Mouse (Mus musculus): Measurements from ENCODE around the gene Fam71a. TPM values are rescaled to one million over a fixed set of nuclear protein-coding genes. Genes with fewer than 3 reads are reported as not detected.

Fam71a gene
- polyA plus RNA-seq, 1 experiment = not detected

DNA sequence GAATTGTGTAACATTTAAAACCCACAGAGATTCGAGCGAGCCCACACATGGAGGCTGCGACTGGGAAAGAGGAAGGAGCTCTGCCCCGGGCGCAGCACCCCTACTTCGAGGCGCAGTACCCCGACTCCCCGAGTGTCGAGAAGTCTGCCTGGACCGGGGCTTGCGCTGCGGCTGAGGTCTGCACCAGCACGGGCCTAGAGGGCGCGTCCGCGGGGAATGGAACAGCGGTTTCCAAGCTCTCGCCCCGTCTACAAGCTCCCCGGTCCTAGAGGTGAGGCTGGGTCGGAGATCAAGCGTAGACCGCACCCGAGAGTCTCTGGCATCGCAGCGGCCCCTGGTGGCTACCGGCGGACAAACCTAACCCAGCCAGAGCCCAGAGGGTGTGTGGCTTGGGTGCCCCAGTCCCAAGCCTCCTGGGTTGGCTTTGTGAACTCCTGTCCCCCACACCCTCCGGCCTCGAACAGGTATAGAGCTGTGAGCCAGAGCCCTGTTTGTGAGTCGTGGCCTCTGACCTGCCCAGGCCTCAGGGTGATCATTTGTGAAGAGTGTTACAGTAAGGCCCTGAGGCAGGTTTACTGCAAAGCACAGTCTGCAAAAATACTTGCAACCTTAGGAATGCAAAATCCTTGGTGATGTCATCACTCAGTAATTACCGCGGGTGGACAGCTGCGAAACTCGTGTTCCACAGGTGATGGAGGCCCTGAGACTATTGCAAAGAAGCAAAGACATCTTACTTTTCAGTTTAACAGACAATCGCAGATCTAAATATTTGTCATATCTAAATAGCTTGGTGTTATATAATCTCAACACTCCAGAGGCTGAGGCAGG, 38.6 kb downstream of the Fam71a start:
- TF ChIP-seq USF1 (IDR thresholded peaks at IDR 0.05; ENCODE audit: low read depth) = no peak
- TF ChIP-seq CTCF (IDR thresholded peaks at IDR 0.05; ENCODE audit: control insufficient read depth, insufficient read depth, insufficient read length) = peak; percentile 46
- peak; percentile 14 for TF ChIP-seq MYOD1 (IDR thresholded peaks at IDR 0.05; ENCODE audit: control insufficient read depth, insufficient read length, low read depth)
- TF ChIP-seq MYOG (IDR thresholded peaks at IDR 0.05; ENCODE audit: control insufficient read depth, extremely low read depth, insufficient read length) = no peak
- H3K4me3 ChIP-seq (ENCODE audit: insufficient read depth, poor library complexity, severe bottlenecking) = no peak overlapping the region
- H3K27me3 ChIP-seq (ENCODE audit: control insufficient read depth, insufficient read depth, insufficient read length) = no peaks in the 10 kb centered on the region

DNA sequence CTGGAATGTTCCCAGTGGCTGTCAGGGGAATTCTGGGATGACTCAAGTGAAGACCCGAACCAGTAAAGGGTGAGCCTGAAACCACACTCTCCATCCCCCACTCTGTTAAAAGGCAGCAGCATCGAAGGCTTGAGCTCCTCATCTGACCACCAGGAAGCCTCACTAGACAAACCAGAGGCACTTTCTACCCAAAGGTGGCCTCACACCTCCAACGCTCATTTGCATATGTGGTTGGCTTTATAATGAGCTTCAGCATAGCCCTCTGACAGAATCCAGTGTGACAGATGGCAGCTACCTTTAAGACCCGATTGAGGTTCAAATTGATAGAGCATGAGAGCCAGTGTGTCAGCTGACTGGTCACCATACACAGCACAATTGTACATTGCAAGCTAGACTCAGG, 40.3 kb downstream of the Fam71a start:
- no peak overlapping the region for H3K4me3 ChIP-seq (ENCODE audit: insufficient read depth, poor library complexity, severe bottlenecking)
- no peaks in the 10 kb centered on the region for H3K36me3 ChIP-seq (ENCODE audit: control insufficient read depth, insufficient read depth)
- no peaks in the 10 kb centered on the region for H3K79me2 ChIP-seq (ENCODE audit: control insufficient read depth, insufficient read depth)
- TF ChIP-seq CTCF (IDR thresholded peaks at IDR 0.05; ENCODE audit: control insufficient read depth, insufficient read depth, insufficient read length) = no peak
- TF ChIP-seq MAX (IDR thresholded peaks at IDR 0.05) = no peak
- no peak for TF ChIP-seq MYOD1 (IDR thresholded peaks at IDR 0.05; ENCODE audit: control insufficient read depth, insufficient read length, low read depth)
- TF ChIP-seq CEBPB (IDR thresholded peaks at IDR 0.05; ENCODE audit: low read depth) = no peak
- TF ChIP-seq USF1 (IDR thresholded peaks at IDR 0.05; ENCODE audit: low read depth) = no peak
- TF ChIP-seq FOSL1 (IDR thresholded peaks at IDR 0.05; ENCODE audit: insufficient read depth, low read length, poor library complexity, severe bottlenecking) = no peak
- no peak for TF ChIP-seq MYOG (IDR thresholded peaks at IDR 0.05; ENCODE audit: control insufficient read depth, extremely low read depth, insufficient read length)
- no peaks in the 10 kb centered on the region for H3K27me3 ChIP-seq (ENCODE audit: control insufficient read depth, insufficient read depth, insufficient read length)
- no peak overlapping the region for H3ac ChIP-seq (ENCODE audit: control insufficient read depth, insufficient read length, low read depth)
- H3K79me3 ChIP-seq (ENCODE audit: low read depth) = no peaks in the 10 kb centered on the region

More for the DNA sequence above, 38.6 kb downstream of the Fam71a start:
- Histone ChIP-seq H3K36me3 (ENCODE audit: control insufficient read depth, insufficient read depth) (no peaks in the 10 kb centered on the region), H3K79me3 (ENCODE audit: low read depth) (no peaks in the 10 kb centered on the region), H3ac (ENCODE audit: control insufficient read depth, insufficient read length, low read depth) (no peak overlapping the region), H3K79me2 (ENCODE audit: control insufficient read depth, insufficient read depth) (no peaks in the 10 kb centered on the region)

DNA sequence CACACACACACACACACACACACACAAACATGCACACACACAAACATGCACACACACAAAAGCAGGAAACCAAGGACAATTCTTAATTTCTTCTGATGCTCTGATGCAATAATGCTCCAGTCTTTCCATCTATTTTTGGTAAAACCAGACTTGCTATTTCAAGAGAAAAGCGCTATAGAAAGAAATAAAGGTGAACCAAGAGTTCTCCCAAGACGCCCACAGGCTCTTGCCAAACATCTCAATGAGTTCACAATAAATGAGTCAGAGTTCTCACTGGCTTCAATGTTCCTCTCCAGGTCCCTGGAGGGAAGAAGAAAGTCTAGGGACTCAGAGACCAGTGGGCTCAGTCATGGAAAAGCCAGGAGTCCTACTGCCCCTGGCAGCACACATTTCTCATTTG, 40.9 kb downstream of the Fam71a start:
- H3ac ChIP-seq (ENCODE audit: control insufficient read depth, insufficient read length, low read depth) = no peak overlapping the region
- no peaks in the 10 kb centered on the region for H3K36me3 ChIP-seq (ENCODE audit: control insufficient read depth, insufficient read depth)
- no peak overlapping the region for H3K4me3 ChIP-seq (ENCODE audit: insufficient read depth, poor library complexity, severe bottlenecking)
- H3K79me3 ChIP-seq (ENCODE audit: low read depth) = no peaks in the 10 kb centered on the region
- TF ChIP-seq FOSL1 (IDR thresholded peaks at IDR 0.05; ENCODE audit: insufficient read depth, low read length, poor library complexity, severe bottlenecking) (no peak), CEBPB (IDR thresholded peaks at IDR 0.05; ENCODE audit: low read depth) (peak; percentile 0)
- H3K27me3 ChIP-seq (ENCODE audit: control insufficient read depth, insufficient read depth, insufficient read length) = no peaks in the 10 kb centered on the region
- H3K79me2 ChIP-seq (ENCODE audit: control insufficient read depth, insufficient read depth) = no peaks in the 10 kb centered on the region

DNA sequence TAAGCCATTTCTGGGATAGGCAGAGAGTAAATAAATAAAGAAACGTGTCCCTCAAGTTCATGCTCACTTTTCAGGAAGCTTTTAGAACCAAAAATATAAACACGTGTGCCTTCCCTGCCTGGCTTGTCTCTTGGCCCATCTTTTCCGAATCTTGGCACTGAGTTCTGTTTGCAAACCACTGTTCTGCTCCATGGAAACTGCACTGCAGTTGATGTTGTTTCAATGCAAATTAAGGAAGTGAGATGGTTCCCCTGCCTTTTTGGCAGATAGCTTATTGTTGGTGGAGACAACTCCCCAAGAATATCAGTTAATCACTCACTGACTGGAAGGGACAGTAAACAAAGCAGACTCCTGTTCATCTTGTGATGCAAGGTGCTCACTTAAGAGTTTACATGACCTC, 41.9 kb downstream of the Fam71a start:
- TF ChIP-seq MYOG (IDR thresholded peaks at IDR 0.05; ENCODE audit: control insufficient read depth, extremely low read depth, insufficient read length) (no peak), MAX (IDR thresholded peaks at IDR 0.05) (no peak), FOSL1 (IDR thresholded peaks at IDR 0.05; ENCODE audit: insufficient read depth, low read length, poor library complexity, severe bottlenecking) (no peak), MYOD1 (IDR thresholded peaks at IDR 0.05; ENCODE audit: control insufficient read depth, insufficient read length, low read depth) (no peak), CTCF (IDR thresholded peaks at IDR 0.05; ENCODE audit: control insufficient read depth, insufficient read depth, insufficient read length) (no peak), USF1 (IDR thresholded peaks at IDR 0.05; ENCODE audit: low read depth) (no peak), CEBPB (IDR thresholded peaks at IDR 0.05; ENCODE audit: low read depth) (no peak)
- H3K4me3 ChIP-seq (ENCODE audit: insufficient read depth, poor library complexity, severe bottlenecking) = no peak overlapping the region
- no peaks in the 10 kb centered on the region for H3K79me2 ChIP-seq (ENCODE audit: control insufficient read depth, insufficient read depth)
- no peaks in the 10 kb centered on the region for H3K36me3 ChIP-seq (ENCODE audit: control insufficient read depth, insufficient read depth)
- no peaks in the 10 kb centered on the region for H3K79me3 ChIP-seq (ENCODE audit: low read depth)
- no peaks in the 10 kb centered on the region for H3K27me3 ChIP-seq (ENCODE audit: control insufficient read depth, insufficient read depth, insufficient read length)
- H3ac ChIP-seq (ENCODE audit: control insufficient read depth, insufficient read length, low read depth) = no peak overlapping the region

DNA sequence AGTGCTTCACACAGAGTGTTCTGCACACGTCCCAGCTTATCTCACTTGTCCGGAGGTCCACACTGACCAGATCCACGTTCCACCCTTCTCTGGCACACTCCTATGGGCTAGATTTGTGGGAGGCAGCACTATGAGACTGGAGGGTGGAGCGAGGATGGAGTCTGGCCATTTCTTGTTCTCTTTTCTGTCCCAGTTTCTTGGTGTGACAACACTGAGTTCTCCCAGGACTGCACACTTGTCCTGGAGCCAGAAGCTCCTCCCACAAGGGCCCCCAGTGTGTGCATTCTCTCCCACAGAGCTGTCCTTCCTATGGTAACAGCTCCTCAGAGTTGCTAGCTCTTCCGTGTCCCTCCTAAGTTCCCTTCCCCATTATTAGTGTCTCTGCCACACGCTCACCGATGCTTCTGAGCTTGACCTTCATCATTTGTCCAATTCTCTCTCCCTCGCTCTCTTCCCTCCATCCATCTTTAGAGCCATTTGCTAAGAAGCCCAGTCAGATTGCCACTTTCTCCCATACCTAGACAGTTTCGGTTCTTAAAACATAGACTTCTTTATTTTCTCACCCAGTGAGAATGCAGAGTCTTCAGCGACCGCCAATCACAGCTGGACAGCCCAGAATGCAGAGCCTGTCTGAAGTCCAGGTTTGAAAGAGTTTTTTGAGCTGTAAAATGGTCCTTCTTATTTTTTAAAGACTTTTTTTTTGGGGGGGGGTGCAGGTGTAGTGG, 48.9 kb downstream of the Fam71a start:
- TF ChIP-seq FOSL1 (IDR thresholded peaks at IDR 0.05; ENCODE audit: insufficient read depth, low read length, poor library complexity, severe bottlenecking) = no peak
- no peak for TF ChIP-seq MAX (IDR thresholded peaks at IDR 0.05)
- TF ChIP-seq USF1 (IDR thresholded peaks at IDR 0.05; ENCODE audit: low read depth) = no peak
- no peak for TF ChIP-seq MYOG (IDR thresholded peaks at IDR 0.05; ENCODE audit: control insufficient read depth, extremely low read depth, insufficient read length)
- no peak for TF ChIP-seq CTCF (IDR thresholded peaks at IDR 0.05; ENCODE audit: control insufficient read depth, insufficient read depth, insufficient read length)
- no peak for TF ChIP-seq MYOD1 (IDR thresholded peaks at IDR 0.05; ENCODE audit: control insufficient read depth, insufficient read length, low read depth)
- TF ChIP-seq CEBPB (IDR thresholded peaks at IDR 0.05; ENCODE audit: low read depth) = no peak
- Histone ChIP-seq H3K4me3 (ENCODE audit: insufficient read depth, poor library complexity, severe bottlenecking) (no peak overlapping the region), H3ac (ENCODE audit: control insufficient read depth, insufficient read length, low read depth) (no peak overlapping the region), H3K36me3 (ENCODE audit: control insufficient read depth, insufficient read depth) (no peaks in the 10 kb centered on the region), H3K79me2 (ENCODE audit: control insufficient read depth, insufficient read depth) (no peaks in the 10 kb centered on the region), H3K27me3 (ENCODE audit: control insufficient read depth, insufficient read depth, insufficient read length) (no peaks in the 10 kb centered on the region), H3K79me3 (ENCODE audit: low read depth) (no peaks in the 10 kb centered on the region)
